Comparison of ENCODE assay signal across 10 mouse cellular contexts in genomic region chr14:17171896-17172295, GRCm38 (mm10).
DNase-seq lines count a peak whose midpoint lies in the region; ATAC-seq and TF ChIP-seq lines count a peak whose summit lies in the region.
"Had no signal": no experiment of that assay in that cellular context is flagged by ENCODE, and none has a peak within 500 bp of the region (broad histone marks: within the 10 kb centered on the region; RNA-seq: fewer than 3 reads in every experiment).

No protein-coding gene starts in this region.

- H3K4me2 ChIP-seq in forebrain, embryonic 13.5 days: peak overlapping the region; percentile 75
- H3K4me2 ChIP-seq in liver, embryonic 12.5 days: peak overlapping the region; percentile 65
- peak overlapping the region; percentile 94 for H3K4me2 ChIP-seq in stomach, embryonic 15.5 days

- no peak for TF ChIP-seq CTCF in lung, adult 2 months (IDR thresholded peaks at IDR 0.05; ENCODE audit: insufficient read depth, low read length)

- ATAC-seq in forebrain, embryonic 13.5 days: peak; percentile 22; the same call in 1 of the 2 replicates
- no peak for ATAC-seq in liver, embryonic 12.5 days
- no peak for ATAC-seq in stomach, embryonic 15.5 days (ENCODE audit: insufficient read depth, low FRiP score, low read depth)

- H3K4me3 ChIP-seq in lung, adult 2 months (replicated peaks; ENCODE audit: extremely low read depth, low read depth, low read length): peak overlapping the region; percentile 54
- H3K4me3 ChIP-seq in forebrain, embryonic 13.5 days: peak overlapping the region; percentile 45
- H3K4me3 ChIP-seq in liver, embryonic 12.5 days: peak overlapping the region; percentile 39; the same call in 1 of the 2 replicates
- H3K4me3 ChIP-seq in stomach, embryonic 15.5 days (replicated peaks): peak overlapping the region; percentile 54

- 28% methylated on average over 5 of the region's 5 CpGs for WGBS in lung, adult 2 months
- WGBS in forebrain, embryonic 13.5 days: 40% methylated on average over 5 of the region's 5 CpGs
- WGBS in liver, embryonic 12.5 days (ENCODE audit: insufficient replicate concordance): 35% methylated on average over 5 of the region's 5 CpGs
- WGBS in stomach, embryonic 15.5 days: 27% methylated on average over 5 of the region's 5 CpGs

- H3K27me3 ChIP-seq in forebrain, embryonic 13.5 days: peaks cover 27% of the 10 kb centered on the region
- H3K27me3 ChIP-seq in liver, embryonic 12.5 days (replicated peaks): peaks cover 15% of the 10 kb centered on the region
- H3K27me3 ChIP-seq in stomach, embryonic 15.5 days (replicated peaks): no peaks in the 10 kb centered on the region; the same call in 1 of the 2 replicates

- intact Hi-C loops in gastrocnemius, postnatal 36 days (cut with DNase I): no loop called here

- no peaks in the 10 kb centered on the region; the same call in 1 of the 2 replicates for H3K4me1 ChIP-seq in lung, adult 2 months (ENCODE audit: control insufficient read depth, insufficient read depth, low read length)
- H3K4me1 ChIP-seq in forebrain, embryonic 13.5 days: peaks cover 14% of the 10 kb centered on the region
- peaks cover 9% of the 10 kb centered on the region; the same call in 1 of the 2 replicates for H3K4me1 ChIP-seq in liver, embryonic 12.5 days
- peaks cover 15% of the 10 kb centered on the region for H3K4me1 ChIP-seq in stomach, embryonic 15.5 days

- DNase-seq in lung, adult 2 months: no peak
- DNase-seq in lung, postnatal 14 days: no peak
- no peak for DNase-seq in ovary, postnatal 14 days (ENCODE audit: low spot score)
- no peak for DNase-seq in gastrocnemius, postnatal 10 days
- no peak for DNase-seq in gastrocnemius, postnatal 36 days
- DNase-seq: cerebellum, adult 8-10 months; heart, adult 18-20 months had no signal

- TF ChIP-seq POLR2A in lung, adult 2 months (IDR thresholded peaks at IDR 0.05; ENCODE audit: borderline replicate concordance, extremely low read depth, low read depth, low read length): no peak

- H3K9ac ChIP-seq in forebrain, embryonic 13.5 days: peak overlapping the region; percentile 51
- H3K9ac ChIP-seq in liver, embryonic 12.5 days: no peak overlapping the region
- H3K9ac ChIP-seq in stomach, embryonic 15.5 days: no peak overlapping the region

- no peaks in the 10 kb centered on the region for H3K36me3 ChIP-seq in forebrain, embryonic 13.5 days (ENCODE audit: poor library complexity, severe bottlenecking)
- no peaks in the 10 kb centered on the region for H3K36me3 ChIP-seq in liver, embryonic 12.5 days
- no peaks in the 10 kb centered on the region for H3K36me3 ChIP-seq in stomach, embryonic 15.5 days

- H3K27ac ChIP-seq in forebrain, embryonic 13.5 days: no peak overlapping the region
- no peak overlapping the region for H3K27ac ChIP-seq in liver, embryonic 12.5 days
- H3K27ac ChIP-seq in stomach, embryonic 15.5 days: no peak overlapping the region

- no peaks in the 10 kb centered on the region for H3K9me3 ChIP-seq in forebrain, embryonic 13.5 days (replicated peaks)
- H3K9me3 ChIP-seq in liver, embryonic 12.5 days (replicated peaks): no peaks in the 10 kb centered on the region
- H3K9me3 ChIP-seq in stomach, embryonic 15.5 days: no peaks in the 10 kb centered on the region
